Mouse (Mus musculus): ENCODE results near the gene Enox1. TPM values are rescaled to one million over a fixed set of nuclear protein-coding genes. Genes with fewer than 3 reads are reported as not detected.

The Enox1 gene
- polyA plus RNA-seq, 1 experiment from 2014 or later, result 9.7 TPM

- H3K9me3 ChIP-seq (replicated peaks), result no peaks in the 10 kb centered on the region
- H3K4me3 ChIP-seq, result no peak overlapping the region
- no peaks in the 10 kb centered on the region for H3K4me1 ChIP-seq
- H3K27me3 ChIP-seq (ENCODE audit: low read depth, poor library complexity, severe bottlenecking), result no peaks in the 10 kb centered on the region
- DNase-seq (ENCODE audit: low spot score), result no peak
- no peaks in the 10 kb centered on the region for H3K36me3 ChIP-seq
- 82% methylated on average over 7 of the region's 7 CpGs for WGBS
- no peak overlapping the region for H3K27ac ChIP-seq (replicated peaks)
These were observed 56.6 kb downstream of the Enox1 start for GRCm38 (mm10) chr14:77213210-77213609.

- no peaks in the 10 kb centered on the region for H3K4me1 ChIP-seq
- H3K9me3 ChIP-seq (replicated peaks), result no peaks in the 10 kb centered on the region
- H3K4me3 ChIP-seq, result no peak overlapping the region
- DNase-seq (ENCODE audit: low spot score), result no peak
- H3K36me3 ChIP-seq, result no peaks in the 10 kb centered on the region
- no peaks in the 10 kb centered on the region for H3K27me3 ChIP-seq (ENCODE audit: low read depth, poor library complexity, severe bottlenecking)
- no peak overlapping the region for H3K27ac ChIP-seq (replicated peaks)
- WGBS, result 87% methylated on average over 6 of the region's 6 CpGs
These were observed 58.3 kb downstream of the Enox1 start for GRCm38 (mm10) chr14:77214848-77215247.

- Histone ChIP-seq H3K4me3 (no peak overlapping the region), H3K36me3 (no peaks in the 10 kb centered on the region), H3K9me3 (replicated peaks) (no peaks in the 10 kb centered on the region), H3K27me3 (ENCODE audit: low read depth, poor library complexity, severe bottlenecking) (no peaks in the 10 kb centered on the region), H3K4me1 (no peaks in the 10 kb centered on the region), H3K27ac (replicated peaks) (no peak overlapping the region)
- 92% methylated on average over 10 of the region's 10 CpGs for WGBS
- DNase-seq (ENCODE audit: low spot score), result no peak
These were observed 68.8 kb downstream of the Enox1 start for GRCm38 (mm10) chr14:77225346-77225745.

GRCm38 (mm10) chr14:77238811-77239210 is 82.2 kb downstream of the Enox1 start:
- Histone ChIP-seq H3K36me3 (no peaks in the 10 kb centered on the region), H3K4me3 (no peak overlapping the region), H3K4me1 (no peaks in the 10 kb centered on the region), H3K27ac (replicated peaks) (no peak overlapping the region), H3K27me3 (ENCODE audit: low read depth, poor library complexity, severe bottlenecking) (no peaks in the 10 kb centered on the region), H3K9me3 (replicated peaks) (no peaks in the 10 kb centered on the region)
- no peak for DNase-seq (ENCODE audit: low spot score)
- 81% methylated on average over 2 of the region's 2 CpGs for WGBS

- Histone ChIP-seq H3K27ac (replicated peaks) (no peak overlapping the region), H3K4me1 (no peaks in the 10 kb centered on the region), H3K27me3 (ENCODE audit: low read depth, poor library complexity, severe bottlenecking) (no peaks in the 10 kb centered on the region), H3K36me3 (no peaks in the 10 kb centered on the region), H3K9me3 (replicated peaks) (no peaks in the 10 kb centered on the region), H3K4me3 (no peak overlapping the region)
- DNase-seq (ENCODE audit: low spot score), result no peak
- WGBS, result 60% methylated on average over 4 of the region's 4 CpGs
These were observed 82.8 kb downstream of the Enox1 start for GRCm38 (mm10) chr14:77239360-77239759.

- no peaks in the 10 kb centered on the region for H3K27me3 ChIP-seq (ENCODE audit: low read depth, poor library complexity, severe bottlenecking)
- no peak overlapping the region for H3K4me3 ChIP-seq
- H3K36me3 ChIP-seq, result no peaks in the 10 kb centered on the region
- WGBS, result 90% methylated on average over 3 of the region's 3 CpGs
- no peak overlapping the region for H3K27ac ChIP-seq (replicated peaks)
- no peak for DNase-seq (ENCODE audit: low spot score)
- 0 out of 2 replicates have a peak, but pooled peaks cover 4% of the 10 kb centered on the region for H3K9me3 ChIP-seq (replicated peaks)
- H3K4me1 ChIP-seq, result 0 out of 2 replicates have a peak, but pooled peaks cover 3% of the 10 kb centered on the region
These were observed 90.4 kb downstream of the Enox1 start for GRCm38 (mm10) chr14:77246977-77247376.

- DNase-seq (ENCODE audit: low spot score), result no peak
- 85% methylated on average over 5 of the region's 5 CpGs for WGBS
- Histone ChIP-seq H3K9me3 (replicated peaks) (0 out of 2 replicates have a peak, but pooled peaks cover 4% of the 10 kb centered on the region), H3K27ac (replicated peaks) (no peak overlapping the region), H3K4me1 (0 out of 2 replicates have a peak, but pooled peaks cover 3% of the 10 kb centered on the region), H3K27me3 (ENCODE audit: low read depth, poor library complexity, severe bottlenecking) (no peaks in the 10 kb centered on the region), H3K36me3 (no peaks in the 10 kb centered on the region), H3K4me3 (no peak overlapping the region)
These were observed 91.9 kb downstream of the Enox1 start for GRCm38 (mm10) chr14:77248426-77248825.

- DNase-seq (ENCODE audit: low spot score), result no peak
- WGBS, result 93% methylated on average over 7 of the region's 7 CpGs
- no peaks in the 10 kb centered on the region for H3K36me3 ChIP-seq
- H3K4me3 ChIP-seq, result no peak overlapping the region
- 0 out of 2 replicates have a peak, but pooled peaks cover 4% of the 10 kb centered on the region for H3K9me3 ChIP-seq (replicated peaks)
- 0 out of 2 replicates have a peak, but pooled peaks cover 3% of the 10 kb centered on the region for H3K4me1 ChIP-seq
- no peak overlapping the region for H3K27ac ChIP-seq (replicated peaks)
- no peaks in the 10 kb centered on the region for H3K27me3 ChIP-seq (ENCODE audit: low read depth, poor library complexity, severe bottlenecking)
These were observed 92.4 kb downstream of the Enox1 start for GRCm38 (mm10) chr14:77248946-77249345.

GRCm38 (mm10) chr14:77250652-77251238 is 94.2 kb downstream of the Enox1 start:
- no peak overlapping the region for H3K4me3 ChIP-seq
- no peaks in the 10 kb centered on the region for H3K36me3 ChIP-seq
- 38% methylated on average over 2 of the region's 2 CpGs for WGBS
- 0 out of 2 replicates have a peak, but pooled peaks cover 2% of the 10 kb centered on the region for H3K9me3 ChIP-seq (replicated peaks)
- H3K4me1 ChIP-seq, result 0 out of 2 replicates have a peak, but pooled peaks cover 3% of the 10 kb centered on the region
- no peaks in the 10 kb centered on the region for H3K27me3 ChIP-seq (ENCODE audit: low read depth, poor library complexity, severe bottlenecking)
- no peak for DNase-seq (ENCODE audit: low spot score)
- H3K27ac ChIP-seq (replicated peaks), result no peak overlapping the region

GRCm38 (mm10) chr14:77255201-77255600 is 98.6 kb downstream of the Enox1 start:
- Histone ChIP-seq H3K9me3 (replicated peaks) (no peaks in the 10 kb centered on the region), H3K27ac (replicated peaks) (no peak overlapping the region), H3K27me3 (ENCODE audit: low read depth, poor library complexity, severe bottlenecking) (no peaks in the 10 kb centered on the region), H3K4me1 (peaks cover 7% of the 10 kb centered on the region; the same call in 1 of the 2 replicates), H3K36me3 (no peaks in the 10 kb centered on the region), H3K4me3 (no peak overlapping the region)
- WGBS, result 80% methylated on average over 3 of the region's 3 CpGs
- DNase-seq (ENCODE audit: low spot score), result no peak

- DNase-seq (ENCODE audit: low spot score), result no peak
- Histone ChIP-seq H3K27ac (replicated peaks) (no peak overlapping the region), H3K4me3 (no peak overlapping the region), H3K27me3 (ENCODE audit: low read depth, poor library complexity, severe bottlenecking) (no peaks in the 10 kb centered on the region), H3K36me3 (no peaks in the 10 kb centered on the region), H3K9me3 (replicated peaks) (no peaks in the 10 kb centered on the region), H3K4me1 (peaks cover 5% of the 10 kb centered on the region; the same call in 1 of the 2 replicates)
- whole genome bisulfite sequencing, result 92% methylated on average over 6 of the region's 6 CpGs
These were observed 99.1 kb downstream of the Enox1 start for GRCm38 (mm10) chr14:77255711-77256110.

GRCm38 (mm10) chr14:77256943-77257342 is 100.4 kb downstream of the Enox1 start:
- Histone ChIP-seq H3K4me3 (no peak overlapping the region), H3K36me3 (no peaks in the 10 kb centered on the region), H3K27me3 (ENCODE audit: low read depth, poor library complexity, severe bottlenecking) (no peaks in the 10 kb centered on the region), H3K4me1 (peaks cover 4% of the 10 kb centered on the region; the same call in 1 of the 2 replicates), H3K9me3 (replicated peaks) (no peaks in the 10 kb centered on the region), H3K27ac (replicated peaks) (no peak overlapping the region)
- DNase-seq (ENCODE audit: low spot score), result no peak
- 86% methylated on average over 2 of the region's 2 CpGs for WGBS

- WGBS, result 81% methylated on average over 1 of the region's 1 CpGs
- no peaks in the 10 kb centered on the region for H3K27me3 ChIP-seq (ENCODE audit: low read depth, poor library complexity, severe bottlenecking)
- DNase-seq (ENCODE audit: low spot score), result no peak
- H3K9me3 ChIP-seq (replicated peaks), result no peaks in the 10 kb centered on the region
- no peaks in the 10 kb centered on the region for H3K36me3 ChIP-seq
- H3K27ac ChIP-seq (replicated peaks), result no peak overlapping the region
- H3K4me1 ChIP-seq, result peaks cover 4% of the 10 kb centered on the region; the same call in 1 of the 2 replicates
- no peak overlapping the region for H3K4me3 ChIP-seq
These were observed 100.9 kb downstream of the Enox1 start for GRCm38 (mm10) chr14:77257461-77257860.

Measured in midbrain, embryonic 10.5 days (tissue).